Mouse (Mus musculus): Measurements from ENCODE around the gene Lrrc52.

GRCm38 (mm10) chr1:167411991-167412715, 54.4 kb downstream of the Lrrc52 start:
- no peak for TF ChIP-seq POLR2A (IDR thresholded peaks at IDR 0.05; ENCODE audit: control insufficient read depth, extremely low read depth, insufficient read depth, low read length, poor library complexity)
- no peak for TF ChIP-seq CTCF (IDR thresholded peaks at IDR 0.05; ENCODE audit: borderline replicate concordance, control insufficient read depth, extremely low read depth, insufficient read depth, low read length, poor library complexity)
